Mouse (Mus musculus): ENCODE data around the gene Stxbp6. TPM values are rescaled to one million over a fixed set of nuclear protein-coding genes. Genes with fewer than 3 reads are reported as not detected.
"Not testable (repeated sequence)": the region's sequence is repeated elsewhere in the genome, so short reads cannot be mapped to it uniquely, and the experiment has no call there.

Gene Stxbp6
- total RNA-seq (2021) = 10 to 100 TPM; 14.9 to 19.2 TPM
- long read RNA-seq, experiment 1, full-length matches to known transcripts = 4 of 4 reads
- long read RNA-seq, experiment 1, partial matches to known transcripts = 0 of 4 reads
- long read RNA-seq, experiment 1, other reads (novel, unspliced or antisense) = 0 of 4 reads
- long read RNA-seq, experiment 2, full-length matches to known transcripts = 9 of 10 reads
- long read RNA-seq, experiment 2, partial matches to known transcripts = 0 of 10 reads
- long read RNA-seq, experiment 2, other reads (novel, unspliced or antisense) = 1 of 10 reads

GRCm38 (mm10) chr12:45074611-45075342, at the start of gene Stxbp6:
Stxbp6 (minus strand) TSS chr12:45074709.
- DNase-seq (ENCODE audit: low spot score in 2 of 2) = peak; percentile 40 to 72

GRCm38 (mm10) chr12:45102954-45103353, 28.4 kb upstream of the Stxbp6 start:
- DNase-seq (ENCODE audit: low spot score in 2 of 2) = not testable (repeated sequence)

- DNase-seq (ENCODE audit: low spot score in 2 of 2) = no peak
Measured at GRCm38 (mm10) chr12:45093732-45094131, 19.2 kb upstream of the Stxbp6 start.

GRCm38 (mm10) chr12:45092444-45092843, 17.9 kb upstream of the Stxbp6 start:
- DNase-seq (ENCODE audit: low spot score in 2 of 2) = no peak

- no peak for DNase-seq (ENCODE audit: low spot score in 2 of 2)
Measured at GRCm38 (mm10) chr12:45083145-45083475, 8.6 kb upstream of the Stxbp6 start.

- DNase-seq (ENCODE audit: low spot score in 2 of 2) = no peak
Measured at GRCm38 (mm10) chr12:45082379-45083144, 8.1 kb upstream of the Stxbp6 start.

- DNase-seq (ENCODE audit: low spot score in 2 of 2) = no peak
Measured at GRCm38 (mm10) chr12:45081617-45082016, 7.1 kb upstream of the Stxbp6 start.

GRCm38 (mm10) chr12:45080753-45081122, 6.2 kb upstream of the Stxbp6 start:
- no peak for DNase-seq (ENCODE audit: low spot score in 2 of 2)

- DNase-seq (ENCODE audit: low spot score in 2 of 2) = no peak
Measured at GRCm38 (mm10) chr12:45080036-45080752, 5.7 kb upstream of the Stxbp6 start.

GRCm38 (mm10) chr12:45075631-45076030, 1.1 kb upstream of the Stxbp6 start:
- no peak for DNase-seq (ENCODE audit: low spot score in 2 of 2)

- DNase-seq (ENCODE audit: low spot score in 2 of 2) = peak; percentile 61 to 82
Measured at GRCm38 (mm10) chr12:45074042-45074601, 387 bp downstream of the Stxbp6 start.

GRCm38 (mm10) chr12:45073331-45074041, 1.0 kb downstream of the Stxbp6 start:
- no peak for DNase-seq (ENCODE audit: low spot score in 2 of 2)

- DNase-seq (ENCODE audit: low spot score in 2 of 2) = no peak
Measured at GRCm38 (mm10) chr12:45072185-45072584, 2.3 kb downstream of the Stxbp6 start.

- no peak for DNase-seq (ENCODE audit: low spot score in 2 of 2)
Measured at GRCm38 (mm10) chr12:45070186-45070585, 4.3 kb downstream of the Stxbp6 start.

GRCm38 (mm10) chr12:45068145-45068754, 6.3 kb downstream of the Stxbp6 start:
- no peak for DNase-seq (ENCODE audit: low spot score in 2 of 2)

- no peak for DNase-seq (ENCODE audit: low spot score in 2 of 2)
Measured at GRCm38 (mm10) chr12:45067686-45068085, 6.8 kb downstream of the Stxbp6 start.

- DNase-seq (ENCODE audit: low spot score in 2 of 2) = peak in 1 of 2 experiments; percentile 30
Measured at GRCm38 (mm10) chr12:45067047-45067685, 7.3 kb downstream of the Stxbp6 start.

GRCm38 (mm10) chr12:45063606-45064005, 10.9 kb downstream of the Stxbp6 start:
- peak in 1 of 2 experiments; percentile 51 for DNase-seq (ENCODE audit: low spot score in 2 of 2)

- no peak for DNase-seq (ENCODE audit: low spot score in 2 of 2)
Measured at GRCm38 (mm10) chr12:45061336-45061735, 13.2 kb downstream of the Stxbp6 start.
